Mouse (Mus musculus): ENCODE measurements around the gene Vkorc1.

GRCm38 (mm10) chr7:127858258-127858657 is 37.2 kb downstream of the Vkorc1 start:
- TF ChIP-seq POLR2A (IDR thresholded peaks at IDR 0.05; ENCODE audit: extremely low read depth, insufficient read depth, low read length) = no peak
- TF ChIP-seq CTCF (IDR thresholded peaks at IDR 0.05; ENCODE audit: low read depth, low read length) = no peak

Data from liver, adult 2 months (tissue).